Mouse (Mus musculus): ENCODE results near the gene Tbx3. TPM values are rescaled to one million over a fixed set of nuclear protein-coding genes. Genes with fewer than 3 reads are reported as not detected.

The Tbx3 gene
- polyA plus RNA-seq, 1 experiment = 16.8 TPM

DNA sequence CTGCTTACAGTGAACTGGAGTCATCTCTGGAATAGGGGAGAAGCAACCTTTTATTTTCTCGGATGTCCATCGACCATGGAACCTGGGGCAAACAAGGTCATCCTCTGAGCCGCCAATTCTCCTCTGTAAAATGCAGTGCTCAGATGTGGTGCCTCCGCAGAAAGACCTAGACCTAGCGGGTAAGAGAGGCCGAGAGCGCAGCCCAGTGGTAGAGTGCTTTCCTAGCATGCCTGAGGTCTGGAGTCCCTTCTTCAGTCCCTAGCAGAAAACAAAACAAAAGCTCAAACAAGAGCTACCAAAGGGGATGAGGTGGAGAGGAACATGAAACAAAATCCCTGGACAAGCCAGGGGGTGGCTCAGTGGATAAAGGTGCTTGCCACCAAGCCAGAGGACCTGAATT lies 40.3 kb downstream of the Tbx3 start:
- Histone ChIP-seq H3K27ac (ENCODE audit: insufficient read depth, low read length) (no peak overlapping the region), H3K4me1 (ENCODE audit: control insufficient read depth, insufficient read depth, low read length) (no peaks in the 10 kb centered on the region), H3K4me3 (ENCODE audit: insufficient read depth, low read length) (no peak overlapping the region)
- no peak for TF ChIP-seq POLR2A (IDR thresholded peaks at IDR 0.05; ENCODE audit: low read depth, low read length)
- TF ChIP-seq CTCF (IDR thresholded peaks at IDR 0.05; ENCODE audit: borderline replicate concordance, insufficient read depth, low read length) = no peak

DNA sequence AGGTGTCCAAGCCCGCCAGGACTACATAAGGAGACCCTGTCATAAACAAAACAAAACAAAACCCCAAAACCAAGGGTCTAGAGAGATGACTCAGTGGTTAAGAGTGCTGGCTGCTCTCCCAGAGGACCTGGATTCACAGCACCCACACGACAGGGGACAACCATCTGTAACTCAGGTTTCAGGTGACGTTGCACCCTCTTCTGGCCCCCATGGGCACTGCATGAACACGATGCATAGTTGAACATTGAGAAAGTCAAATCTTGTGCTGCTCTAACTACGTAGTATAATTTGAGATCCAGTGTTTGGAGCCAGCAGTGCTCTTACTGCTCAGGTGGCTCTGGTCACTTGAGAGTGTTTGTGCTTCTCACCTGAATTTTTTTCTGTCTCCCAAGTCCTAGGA lies 41.2 kb downstream of the Tbx3 start:
- Histone ChIP-seq H3K4me3 (ENCODE audit: insufficient read depth, low read length) (no peak overlapping the region), H3K27ac (ENCODE audit: insufficient read depth, low read length) (no peak overlapping the region), H3K4me1 (ENCODE audit: control insufficient read depth, insufficient read depth, low read length) (no peaks in the 10 kb centered on the region)
- TF ChIP-seq POLR2A (IDR thresholded peaks at IDR 0.05; ENCODE audit: low read depth, low read length) = no peak
- TF ChIP-seq CTCF (IDR thresholded peaks at IDR 0.05; ENCODE audit: borderline replicate concordance, insufficient read depth, low read length) = no peak

DNA sequence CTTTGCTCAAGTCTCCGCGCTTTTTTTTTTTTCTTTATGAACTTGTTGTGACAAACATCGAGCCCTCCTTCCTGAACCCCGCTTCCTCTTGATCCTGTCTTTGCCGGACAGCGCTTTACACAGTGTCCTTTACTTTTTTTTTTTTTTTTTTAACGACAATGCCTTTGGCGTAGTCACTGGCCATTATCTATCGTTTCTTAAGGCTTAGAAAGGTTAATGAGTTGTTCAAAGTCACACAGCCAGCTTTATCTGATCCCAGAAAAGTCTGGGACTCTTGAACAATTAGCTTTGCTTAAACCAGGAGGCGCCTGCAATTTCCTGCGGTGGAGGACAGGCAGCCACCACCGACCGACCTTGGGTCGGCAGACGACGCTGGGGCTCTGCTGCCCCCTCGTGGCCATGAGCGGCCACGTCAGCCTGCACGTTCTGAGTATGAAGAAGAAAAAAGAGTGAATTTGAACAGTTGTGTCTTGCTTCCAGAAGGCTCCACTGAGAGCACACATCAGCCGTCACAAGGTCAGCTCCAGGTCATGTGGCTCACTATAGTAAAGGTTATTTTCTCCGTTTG lies 42.3 kb downstream of the Tbx3 start:
- H3K4me1 ChIP-seq (ENCODE audit: control insufficient read depth, insufficient read depth, low read length) = no peaks in the 10 kb centered on the region
- H3K4me3 ChIP-seq (ENCODE audit: insufficient read depth, low read length) = no peak overlapping the region
- TF ChIP-seq POLR2A (IDR thresholded peaks at IDR 0.05; ENCODE audit: low read depth, low read length) (no peak), CTCF (IDR thresholded peaks at IDR 0.05; ENCODE audit: borderline replicate concordance, insufficient read depth, low read length) (peak; percentile 91)
- no peak overlapping the region for H3K27ac ChIP-seq (ENCODE audit: insufficient read depth, low read length)

DNA sequence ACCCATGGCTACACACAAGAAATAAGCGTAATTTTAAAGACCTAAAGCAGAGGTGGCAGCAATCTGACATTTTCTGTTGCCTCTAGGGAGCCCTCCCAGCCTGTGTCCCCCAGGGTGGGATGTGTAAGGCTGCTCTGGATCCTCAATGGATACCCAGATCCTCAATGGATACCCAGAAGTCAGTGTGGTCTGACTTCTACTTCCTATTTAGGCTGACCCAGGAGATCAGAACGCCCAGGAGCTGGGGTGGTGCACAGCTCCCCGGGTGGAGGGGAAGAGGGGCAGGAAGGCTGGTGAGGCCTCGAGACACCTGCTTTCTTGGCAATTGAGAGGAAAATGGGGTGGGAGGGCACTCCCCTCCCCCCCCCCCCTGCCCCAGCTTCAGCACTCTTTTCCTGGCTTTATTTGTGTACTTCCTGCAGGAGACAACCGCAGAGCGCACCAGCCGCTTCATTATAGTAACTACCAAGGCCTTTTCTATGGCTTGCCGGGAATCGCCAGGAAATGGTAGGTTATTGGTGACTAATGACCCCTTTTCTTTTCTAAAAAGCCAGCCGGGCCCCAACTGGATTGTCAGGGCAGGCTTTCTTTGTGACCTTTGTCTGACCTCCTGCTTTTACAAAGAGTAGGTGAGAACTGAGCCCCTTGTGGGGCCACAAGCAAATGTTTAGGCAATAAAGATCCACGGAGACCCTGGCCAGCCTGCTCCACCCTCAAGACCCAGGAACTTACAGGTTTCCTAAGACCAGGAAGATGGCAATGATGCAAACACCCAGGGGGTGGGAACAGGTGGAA lies 50.2 kb downstream of the Tbx3 start:
- no peak overlapping the region for H3K27ac ChIP-seq (ENCODE audit: insufficient read depth, low read length)
- TF ChIP-seq CTCF (IDR thresholded peaks at IDR 0.05; ENCODE audit: borderline replicate concordance, insufficient read depth, low read length) = no peak
- no peak for TF ChIP-seq POLR2A (IDR thresholded peaks at IDR 0.05; ENCODE audit: low read depth, low read length)
- no peak overlapping the region for H3K4me3 ChIP-seq (ENCODE audit: insufficient read depth, low read length)
- H3K4me1 ChIP-seq (ENCODE audit: control insufficient read depth, insufficient read depth, low read length) = no peaks in the 10 kb centered on the region

DNA sequence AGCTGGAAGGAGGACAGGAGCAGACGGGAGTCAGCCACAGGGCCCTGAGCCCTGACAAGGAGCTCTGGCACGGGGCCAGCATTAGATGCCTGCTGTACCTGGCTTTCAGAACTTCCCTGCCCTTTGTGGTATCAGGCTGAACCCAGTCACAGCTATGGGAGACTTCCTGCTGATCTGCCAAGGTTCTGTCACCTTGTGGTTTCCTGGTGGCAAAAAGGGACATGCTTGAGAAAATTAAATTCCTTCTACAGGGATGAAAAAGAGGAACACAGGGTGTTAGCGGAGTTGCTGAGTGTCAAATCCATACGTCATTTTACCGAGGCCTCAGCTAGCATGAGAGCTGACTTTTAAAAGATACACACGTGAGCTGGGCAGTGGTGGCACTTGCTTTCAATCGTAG lies 62.5 kb downstream of the Tbx3 start:
- H3K4me1 ChIP-seq (ENCODE audit: control insufficient read depth, insufficient read depth, low read length) = no peaks in the 10 kb centered on the region
- no peak overlapping the region for H3K4me3 ChIP-seq (ENCODE audit: insufficient read depth, low read length)
- H3K27ac ChIP-seq (ENCODE audit: insufficient read depth, low read length) = no peak overlapping the region
- TF ChIP-seq POLR2A (IDR thresholded peaks at IDR 0.05; ENCODE audit: low read depth, low read length) = no peak
- TF ChIP-seq CTCF (IDR thresholded peaks at IDR 0.05; ENCODE audit: borderline replicate concordance, insufficient read depth, low read length) = no peak

Other genes starting within 250 kb of the Tbx3 start
- 5.5 and 9.3 TPM in 2 replicates for gene Tbx5, start 162.0 kb downstream of the Tbx3 start, polyA plus RNA-seq (2011; ENCODE audit: insufficient read length, low read depth, missing spikeins)

All from embryonic fibroblast, embryonic 13.5 days (primary cell).